ENCODE assay signal across 23 mouse cellular contexts in the genomic region with DNA sequence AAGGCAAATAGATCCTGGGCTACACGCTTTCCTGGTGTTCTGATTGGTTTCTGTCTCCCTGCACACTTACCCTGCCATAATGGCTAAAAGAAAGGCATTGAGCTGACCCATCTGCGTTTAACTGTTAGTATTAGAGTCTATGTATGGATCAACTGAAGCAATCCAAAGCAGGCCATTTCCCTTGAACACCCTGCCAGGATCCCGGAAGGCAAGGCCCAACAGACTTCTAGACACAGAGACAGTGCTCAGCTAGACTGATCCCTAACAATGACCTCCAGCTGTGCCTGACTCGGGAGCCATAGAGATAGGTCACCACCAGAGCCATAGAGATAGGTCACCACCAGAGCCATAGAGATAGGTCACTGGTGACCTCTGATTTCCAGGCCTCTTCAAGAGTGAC.
DNase-seq lines count a peak whose midpoint lies in the region; ATAC-seq and TF ChIP-seq lines count a peak whose summit lies in the region.
"Had no signal": no experiment of that assay in that cellular context is flagged by ENCODE, and none has a peak within 500 bp of the region (broad histone marks: within the 10 kb centered on the region; RNA-seq: fewer than 3 reads in every experiment).

No protein-coding gene starts in this region.

- 75% methylated on average over 4 of the region's 4 CpGs for WGBS in forebrain, embryonic 11.5 days
- WGBS in forebrain, embryonic 13.5 days: 74% methylated on average over 4 of the region's 4 CpGs
- WGBS in midbrain, embryonic 11.5 days: 70% methylated on average over 4 of the region's 4 CpGs
- WGBS in midbrain, embryonic 14.5 days: 61% methylated on average over 4 of the region's 4 CpGs
- 67% methylated on average over 4 of the region's 4 CpGs for WGBS in stomach, postnatal 0 days

- no peak overlapping the region for H3K27ac ChIP-seq in forebrain, embryonic 11.5 days (ENCODE audit: low read depth, low read length)
- H3K27ac ChIP-seq in forebrain, embryonic 13.5 days: no peak overlapping the region
- no peak overlapping the region for H3K27ac ChIP-seq in midbrain, embryonic 11.5 days (ENCODE audit: low read depth, low read length)
- H3K27ac ChIP-seq in midbrain, embryonic 14.5 days (replicated peaks; ENCODE audit: low read depth, low read length): no peak overlapping the region
- peak overlapping the region; percentile 20 for H3K27ac ChIP-seq in stomach, postnatal 0 days (replicated peaks)
- H3K27ac ChIP-seq: forebrain, embryonic 12.5 days; heart, embryonic 15.5 days; hindbrain, embryonic 13.5 days; intestine, embryonic 15.5 days had no signal

- no peak overlapping the region for H3K9ac ChIP-seq in forebrain, embryonic 11.5 days (ENCODE audit: low read length)
- H3K9ac ChIP-seq in forebrain, embryonic 13.5 days: no peak overlapping the region
- H3K9ac ChIP-seq in midbrain, embryonic 11.5 days (ENCODE audit: low read length): no peak overlapping the region
- no peak overlapping the region for H3K9ac ChIP-seq in midbrain, embryonic 14.5 days (replicated peaks; ENCODE audit: low read length)
- H3K9ac ChIP-seq in stomach, postnatal 0 days (ENCODE audit: low read length): no peak overlapping the region
- H3K9ac ChIP-seq: forebrain, embryonic 12.5 days; heart, embryonic 15.5 days; hindbrain, embryonic 13.5 days; intestine, embryonic 15.5 days had no signal

- H3K9me3 ChIP-seq in forebrain, embryonic 11.5 days (ENCODE audit: control insufficient read depth, low read length): no peaks in the 10 kb centered on the region
- no peaks in the 10 kb centered on the region for H3K9me3 ChIP-seq in forebrain, embryonic 13.5 days (replicated peaks)
- no peaks in the 10 kb centered on the region for H3K9me3 ChIP-seq in midbrain, embryonic 11.5 days (ENCODE audit: control insufficient read depth, low read length)
- no peaks in the 10 kb centered on the region for H3K9me3 ChIP-seq in midbrain, embryonic 14.5 days (ENCODE audit: control insufficient read depth, low read length)
- no peaks in the 10 kb centered on the region for H3K9me3 ChIP-seq in stomach, postnatal 0 days (ENCODE audit: control insufficient read depth, low read length)
- H3K9me3 ChIP-seq: forebrain, embryonic 12.5 days; heart, embryonic 12.5 days; heart, embryonic 15.5 days; hindbrain, embryonic 10.5 days; hindbrain, embryonic 13.5 days; intestine, embryonic 15.5 days had no signal

- no peak for ATAC-seq in forebrain, embryonic 11.5 days (replicated peaks; ENCODE audit: low FRiP score)
- ATAC-seq in forebrain, embryonic 13.5 days: no peak
- ATAC-seq in midbrain, embryonic 11.5 days (ENCODE audit: low FRiP score): no peak
- ATAC-seq in midbrain, embryonic 14.5 days (ENCODE audit: low FRiP score, low TSS enrichment): no peak
- ATAC-seq in stomach, postnatal 0 days (ENCODE audit: low FRiP score, low TSS enrichment): peak; percentile 38; the same call in 1 of the 2 replicates
- ATAC-seq: hindbrain, embryonic 16.5 days had no signal

- TF ChIP-seq EP300 in stomach, postnatal 0 days (optimal IDR thresholded peaks at IDR 0.05): no peak

- TF ChIP-seq CTCF in stomach, postnatal 0 days (IDR thresholded peaks at IDR 0.05; ENCODE audit: low read depth): no peak

- H3K4me2 ChIP-seq in forebrain, embryonic 11.5 days (ENCODE audit: low read depth, low read length, severe bottlenecking): no peak overlapping the region
- H3K4me2 ChIP-seq in forebrain, embryonic 13.5 days: no peak overlapping the region
- no peak overlapping the region for H3K4me2 ChIP-seq in midbrain, embryonic 11.5 days
- no peak overlapping the region for H3K4me2 ChIP-seq in midbrain, embryonic 14.5 days (ENCODE audit: low read length)
- H3K4me2 ChIP-seq in stomach, postnatal 0 days (replicated peaks; ENCODE audit: low read depth): no peak overlapping the region

- no peaks in the 10 kb centered on the region for H3K27me3 ChIP-seq in forebrain, embryonic 11.5 days (ENCODE audit: control insufficient read depth, insufficient read depth, low read length)
- H3K27me3 ChIP-seq in forebrain, embryonic 13.5 days: 0 out of 2 replicates have a peak, but pooled peaks cover 8% of the 10 kb centered on the region
- no peaks in the 10 kb centered on the region for H3K27me3 ChIP-seq in midbrain, embryonic 11.5 days (ENCODE audit: control insufficient read depth, insufficient read depth, low read length)
- no peaks in the 10 kb centered on the region for H3K27me3 ChIP-seq in midbrain, embryonic 14.5 days (ENCODE audit: control insufficient read depth, insufficient read depth, low read length)
- no peaks in the 10 kb centered on the region for H3K27me3 ChIP-seq in stomach, postnatal 0 days (ENCODE audit: control insufficient read depth, insufficient read depth, low read length)
- H3K27me3 ChIP-seq: CH12.LX; hindbrain, embryonic 13.5 days; intestine, embryonic 15.5 days had no signal

- peak; percentile 39 for DNase-seq in forebrain, embryonic 11.5 days (ENCODE audit: low spot score)
- DNase-seq in midbrain, embryonic 11.5 days (ENCODE audit: low spot score, missing footprints): peak; percentile 81
- no peak for DNase-seq in midbrain, embryonic 14.5 days
- DNase-seq in stomach, postnatal 0 days (ENCODE audit: low spot score): no peak
- no peak for DNase-seq in B cell, adult 2 months
- DNase-seq: adrenal gland, postnatal 10 days; adrenal gland, postnatal 36 days; cerebellum, adult 18-20 months; cerebellum, adult 9-10 months; cerebellum, postnatal 14 days; gastrocnemius, postnatal 10 days; gastrocnemius, postnatal 36 days; heart, postnatal 10 days; heart, postnatal 36 days had no signal

- H3K36me3 ChIP-seq in forebrain, embryonic 11.5 days (ENCODE audit: control insufficient read depth, insufficient read depth, low read length): no peaks in the 10 kb centered on the region
- H3K36me3 ChIP-seq in forebrain, embryonic 13.5 days (ENCODE audit: poor library complexity, severe bottlenecking): peaks cover 17% of the 10 kb centered on the region
- no peaks in the 10 kb centered on the region for H3K36me3 ChIP-seq in midbrain, embryonic 11.5 days (ENCODE audit: control insufficient read depth, insufficient read depth, low read length)
- H3K36me3 ChIP-seq in midbrain, embryonic 14.5 days (ENCODE audit: control insufficient read depth, insufficient read depth, low read length): peaks cover 58% of the 10 kb centered on the region
- no peaks in the 10 kb centered on the region for H3K36me3 ChIP-seq in stomach, postnatal 0 days (ENCODE audit: control insufficient read depth, insufficient read depth, low read length)
- H3K36me3 ChIP-seq: heart, embryonic 12.5 days; heart, embryonic 15.5 days; hindbrain, embryonic 10.5 days; intestine, embryonic 15.5 days had no signal

- H3K4me3 ChIP-seq in forebrain, embryonic 11.5 days (ENCODE audit: low read depth, low read length): no peak overlapping the region
- H3K4me3 ChIP-seq in forebrain, embryonic 13.5 days: no peak overlapping the region
- no peak overlapping the region for H3K4me3 ChIP-seq in midbrain, embryonic 11.5 days (ENCODE audit: low read depth, low read length)
- H3K4me3 ChIP-seq in midbrain, embryonic 14.5 days (replicated peaks; ENCODE audit: low read depth, low read length): no peak overlapping the region
- no peak overlapping the region for H3K4me3 ChIP-seq in stomach, postnatal 0 days (ENCODE audit: low read depth, low read length)
- H3K4me3 ChIP-seq: hindbrain, embryonic 13.5 days had no signal

- 0 out of 2 replicates have a peak, but pooled peaks cover 2% of the 10 kb centered on the region for H3K4me1 ChIP-seq in forebrain, embryonic 11.5 days (replicated peaks; ENCODE audit: control insufficient read depth, insufficient read depth, low read length)
- H3K4me1 ChIP-seq in forebrain, embryonic 13.5 days: peaks cover 9% of the 10 kb centered on the region; the same call in 1 of the 2 replicates
- H3K4me1 ChIP-seq in midbrain, embryonic 11.5 days (ENCODE audit: control insufficient read depth, insufficient read depth, low read length): peaks cover 5% of the 10 kb centered on the region; the same call in 1 of the 2 replicates
- H3K4me1 ChIP-seq in midbrain, embryonic 14.5 days (ENCODE audit: control insufficient read depth, insufficient read depth, low read length): no peaks in the 10 kb centered on the region
- H3K4me1 ChIP-seq in stomach, postnatal 0 days (replicated peaks; ENCODE audit: control insufficient read depth, insufficient read depth): no peaks in the 10 kb centered on the region

Comparison
In these comparisons a context has a peak if more than half of its experiments do, and no peak if none do; other contexts are left out.
1. DNase-seq: peak in forebrain, embryonic 11.5 days (single experiment) and midbrain, embryonic 11.5 days (single experiment); none in midbrain, embryonic 14.5 days (single experiment), stomach, postnatal 0 days (single experiment) and B cell, adult 2 months (0 of 2).